Mouse (Mus musculus): ENCODE data around the gene Ell3. TPM values are rescaled to one million over a fixed set of nuclear protein-coding genes. Genes with fewer than 3 reads are reported as not detected.

The Ell3 gene
- polyA plus RNA-seq, 1 experiment: not detected

- Histone ChIP-seq H3K36me3 (replicated peaks; ENCODE audit: low read length) (peaks cover 32% of the 10 kb centered on the region), H3K4me1 (peaks cover 28% of the 10 kb centered on the region), H3K4me3 (replicated peaks) (no peak overlapping the region), H3K9me3 (no peaks in the 10 kb centered on the region), H3K27me3 (replicated peaks) (no peaks in the 10 kb centered on the region)
- no peak for TF ChIP-seq GATA1 (IDR thresholded peaks at IDR 0.05; ENCODE audit: borderline replicate concordance, low read length)
- TF ChIP-seq FLI1 (IDR thresholded peaks at IDR 0.05; ENCODE audit: low read length): no peak
These were observed 16.0 kb upstream of the Ell3 start for GRCm38 (mm10) chr2:121460071-121460470.

DNA sequence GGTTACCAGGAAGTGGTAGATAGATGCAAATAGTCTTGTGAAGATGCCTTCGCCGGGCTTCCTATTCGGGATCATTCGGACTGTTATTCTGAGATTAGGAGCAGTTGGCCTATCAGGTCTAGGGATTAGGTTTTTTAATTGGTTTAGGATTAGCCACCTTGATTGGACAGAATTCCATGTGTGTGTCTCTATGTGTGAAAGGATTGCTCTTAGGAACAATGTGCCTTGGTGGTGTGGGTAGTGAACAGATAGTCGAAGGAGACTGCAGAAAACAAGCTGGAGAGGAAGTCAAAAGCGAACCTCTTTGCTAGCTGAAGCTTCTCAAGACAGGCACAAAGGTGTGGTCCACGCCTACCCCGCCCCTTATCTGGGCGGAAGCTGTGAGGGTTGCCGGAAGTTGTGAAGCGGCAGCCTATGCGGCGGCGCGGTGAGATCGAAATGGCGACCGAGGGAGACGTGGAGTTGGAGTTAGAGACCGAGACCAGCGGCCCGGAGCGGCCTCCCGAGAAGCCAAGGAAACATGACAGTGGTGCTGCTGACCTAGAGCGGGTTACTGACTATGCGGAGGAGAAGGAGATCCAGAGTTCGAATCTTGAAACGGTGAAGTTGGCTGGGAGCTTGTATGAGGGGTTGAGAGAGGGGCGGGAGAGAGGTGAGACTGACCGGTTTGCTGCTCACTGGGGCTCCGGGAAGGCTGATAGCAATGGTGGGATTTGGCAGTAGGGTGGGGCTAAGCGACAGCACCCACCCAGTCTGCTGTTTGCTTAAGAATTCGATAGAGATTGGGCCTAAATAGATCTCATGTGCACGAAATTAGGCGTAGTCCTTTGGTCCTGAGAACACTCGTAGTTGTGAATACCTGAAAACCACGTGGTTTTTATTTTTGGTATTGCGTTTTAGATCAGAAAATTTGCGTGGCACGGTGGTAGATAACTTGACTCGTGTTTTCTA is 12.9 kb upstream of the Ell3 start, which contains the start of gene Serinc4:
Gene Serinc4, minus strand, starts transcription at position 90 of the 951 bp plus-strand sequence.
- peaks cover 53% of the 10 kb centered on the region for H3K4me1 ChIP-seq
- peaks cover 62% of the 10 kb centered on the region for H3K36me3 ChIP-seq (replicated peaks; ENCODE audit: low read length)

GRCm38 (mm10) chr2:121455534-121455933 is 11.5 kb upstream of the Ell3 start:
- H3K4me1 ChIP-seq: peaks cover 64% of the 10 kb centered on the region
- TF ChIP-seq FLI1 (IDR thresholded peaks at IDR 0.05; ENCODE audit: low read length): no peak
- H3K36me3 ChIP-seq (replicated peaks; ENCODE audit: low read length): peaks cover 68% of the 10 kb centered on the region
- H3K27me3 ChIP-seq (replicated peaks): no peaks in the 10 kb centered on the region
- no peaks in the 10 kb centered on the region for H3K9me3 ChIP-seq
- H3K4me3 ChIP-seq (replicated peaks): peak overlapping the region; percentile 35

More for the DNA sequence above, 12.9 kb upstream of the Ell3 start, which contains the start of gene Serinc4:
- peak within 1 kb of the TSS; percentile 94 for H3K4me3 ChIP-seq (replicated peaks)
- H3K9me3 ChIP-seq: no peaks in the 10 kb centered on the region
- TF ChIP-seq FLI1 (IDR thresholded peaks at IDR 0.05; ENCODE audit: low read length): no peak
- no peaks in the 10 kb centered on the region for H3K27me3 ChIP-seq (replicated peaks)

- H3K9me3 ChIP-seq: no peaks in the 10 kb centered on the region
- H3K27me3 ChIP-seq (replicated peaks): no peaks in the 10 kb centered on the region
- H3K4me1 ChIP-seq: peaks cover 68% of the 10 kb centered on the region
- no peak for TF ChIP-seq GATA1 (IDR thresholded peaks at IDR 0.05; ENCODE audit: borderline replicate concordance, low read length)
- no peak for TF ChIP-seq FLI1 (IDR thresholded peaks at IDR 0.05; ENCODE audit: low read length)
- H3K36me3 ChIP-seq (replicated peaks; ENCODE audit: low read length): peaks cover 64% of the 10 kb centered on the region
- H3K4me3 ChIP-seq (replicated peaks): peak overlapping the region; percentile 35
These were observed 9.8 kb upstream of the Ell3 start for GRCm38 (mm10) chr2:121453917-121454316.

- Histone ChIP-seq H3K27me3 (replicated peaks) (no peaks in the 10 kb centered on the region), H3K4me3 (replicated peaks) (peak within 1 kb of the TSS; percentile 35), H3K9me3 (no peaks in the 10 kb centered on the region), H3K36me3 (replicated peaks; ENCODE audit: low read length) (peaks cover 56% of the 10 kb centered on the region), H3K4me1 (peaks cover 64% of the 10 kb centered on the region)
- no peak for TF ChIP-seq GATA1 (IDR thresholded peaks at IDR 0.05; ENCODE audit: borderline replicate concordance, low read length)
- TF ChIP-seq FLI1 (IDR thresholded peaks at IDR 0.05; ENCODE audit: low read length): no peak
These were observed 8.9 kb upstream of the Ell3 start, which contains the start of gene Hypk for GRCm38 (mm10) chr2:121452990-121453389. TSS of gene Hypk (plus strand) at chr2:121453290.

DNA sequence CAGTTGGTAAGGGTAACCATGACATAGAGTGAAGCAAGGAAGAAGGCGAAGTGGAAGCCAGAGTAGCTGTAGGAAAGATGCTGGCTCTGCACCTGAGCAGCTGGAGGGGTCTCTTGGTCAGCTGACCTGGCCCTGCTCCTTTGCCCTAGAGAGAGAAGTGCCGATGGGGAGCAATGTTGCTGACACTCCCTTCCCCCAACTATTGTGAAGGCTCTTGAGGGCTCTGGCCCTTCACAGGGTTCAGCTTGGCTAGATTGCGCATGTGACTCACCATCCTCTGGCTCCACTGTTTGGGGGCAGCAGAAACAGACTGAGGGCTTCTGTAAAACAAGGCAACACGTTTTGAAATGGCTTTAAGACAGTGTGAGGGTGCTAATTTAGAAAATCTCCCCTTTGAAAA is 8.3 kb upstream of the Ell3 start:
- Histone ChIP-seq H3K9me3 (no peaks in the 10 kb centered on the region), H3K4me3 (replicated peaks) (peak overlapping the region; percentile 7), H3K27me3 (replicated peaks) (no peaks in the 10 kb centered on the region), H3K36me3 (replicated peaks; ENCODE audit: low read length) (peaks cover 54% of the 10 kb centered on the region), H3K4me1 (peaks cover 65% of the 10 kb centered on the region)
- TF ChIP-seq FLI1 (IDR thresholded peaks at IDR 0.05; ENCODE audit: low read length) (no peak), GATA1 (IDR thresholded peaks at IDR 0.05; ENCODE audit: borderline replicate concordance, low read length) (no peak)

GRCm38 (mm10) chr2:121450093-121450492 is 6.0 kb upstream of the Ell3 start:
- Histone ChIP-seq H3K4me1 (peaks cover 69% of the 10 kb centered on the region), H3K9me3 (no peaks in the 10 kb centered on the region), H3K27me3 (replicated peaks) (no peaks in the 10 kb centered on the region), H3K36me3 (replicated peaks; ENCODE audit: low read length) (peaks cover 44% of the 10 kb centered on the region), H3K4me3 (replicated peaks) (peak overlapping the region; percentile 95)
- TF ChIP-seq GATA1 (IDR thresholded peaks at IDR 0.05; ENCODE audit: borderline replicate concordance, low read length): no peak
- no peak for TF ChIP-seq FLI1 (IDR thresholded peaks at IDR 0.05; ENCODE audit: low read length)

- TF ChIP-seq GATA1 (IDR thresholded peaks at IDR 0.05; ENCODE audit: borderline replicate concordance, low read length) (no peak), FLI1 (IDR thresholded peaks at IDR 0.05; ENCODE audit: low read length) (no peak)
- H3K4me3 ChIP-seq (replicated peaks): peak overlapping the region; percentile 95
- peaks cover 39% of the 10 kb centered on the region for H3K36me3 ChIP-seq (replicated peaks; ENCODE audit: low read length)
- peaks cover 64% of the 10 kb centered on the region for H3K4me1 ChIP-seq
- H3K9me3 ChIP-seq: no peaks in the 10 kb centered on the region
- H3K27me3 ChIP-seq (replicated peaks): no peaks in the 10 kb centered on the region
These were observed 5.5 kb upstream of the Ell3 start for GRCm38 (mm10) chr2:121449545-121450011.

DNA sequence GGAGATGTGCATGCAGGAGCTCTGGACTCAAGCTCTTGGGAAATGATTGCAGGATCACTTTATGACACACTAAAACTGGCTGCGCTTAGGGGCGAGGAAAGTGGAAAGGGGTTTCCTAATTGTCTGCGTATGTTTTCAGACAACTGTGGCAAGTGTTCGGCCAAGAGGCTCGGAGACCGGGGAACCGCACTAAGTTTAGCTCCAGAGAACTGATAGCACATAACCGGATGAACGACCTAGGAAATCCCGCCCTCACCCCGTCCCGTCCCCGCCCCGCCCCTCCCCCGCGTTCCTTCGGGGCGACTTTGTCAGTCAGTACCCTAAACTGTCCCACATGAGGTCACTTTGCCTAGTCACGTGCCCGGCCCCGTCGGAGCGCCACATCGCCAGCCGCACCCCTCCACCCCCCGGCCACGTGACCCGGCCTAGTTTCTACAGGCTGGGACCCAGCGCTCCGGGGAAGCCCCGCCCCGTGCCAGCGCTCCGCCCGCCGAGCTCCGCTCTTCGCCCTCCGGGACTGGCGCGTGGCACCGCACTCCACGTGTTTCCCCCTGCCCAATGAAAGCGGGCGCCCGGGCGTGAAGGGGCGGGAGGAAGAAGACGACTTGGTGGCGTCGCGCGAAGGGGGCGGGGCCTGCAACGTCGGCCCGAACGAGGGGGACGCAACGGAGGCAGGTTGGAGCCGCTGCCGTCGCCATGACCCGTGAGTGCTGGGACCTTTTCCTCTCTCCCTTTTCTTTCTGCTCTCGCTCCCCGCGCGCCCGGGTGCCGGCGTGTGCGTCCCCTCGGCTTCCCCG is 4.9 kb upstream of the Ell3 start, which contains the start of gene Serf2:
Gene Serf2, plus strand, starts transcription at position 457 of the 797 bp plus-strand sequence.
- H3K4me1 ChIP-seq: peaks cover 66% of the 10 kb centered on the region
- TF ChIP-seq GATA1 (IDR thresholded peaks at IDR 0.05; ENCODE audit: borderline replicate concordance, low read length) (no peak), FLI1 (IDR thresholded peaks at IDR 0.05; ENCODE audit: low read length) (no peak)
- peak within 1 kb of the TSS; percentile 95 for H3K4me3 ChIP-seq (replicated peaks)
- no peaks in the 10 kb centered on the region for H3K27me3 ChIP-seq (replicated peaks)
- peaks cover 34% of the 10 kb centered on the region for H3K36me3 ChIP-seq (replicated peaks; ENCODE audit: low read length)
- no peaks in the 10 kb centered on the region for H3K9me3 ChIP-seq

Measured in megakaryocyte, embryonic 14.5 days (primary cell).